ENCODE assay signal across 8 mouse cellular contexts in genomic region chr5:41762947-41763730, GRCm38 (mm10). TPM values are rescaled to one million over a fixed set of nuclear protein-coding genes. Genes with fewer than 3 reads are reported as not detected.
A peak's percentile ranks its signal among the peaks of the same experiment; 100 is the strongest.
DNase-seq lines count a peak whose midpoint lies in the region; ATAC-seq lines count a peak whose summit lies in the region.

No protein-coding gene starts in this region.

- peak overlapping the region; percentile 61 for H3K4me2 ChIP-seq in heart, embryonic 16.5 days (ENCODE audit: low read depth, low read length)
- peak overlapping the region; percentile 62 for H3K4me2 ChIP-seq in forebrain, embryonic 13.5 days
- H3K4me2 ChIP-seq in midbrain, embryonic 12.5 days (replicated peaks), result peak overlapping the region; percentile 64

- H3K4me1 ChIP-seq in heart, embryonic 16.5 days (ENCODE audit: control insufficient read depth, insufficient read depth, low read length), result peaks cover 18% of the 10 kb centered on the region
- H3K4me1 ChIP-seq in forebrain, embryonic 13.5 days, result peaks cover 37% of the 10 kb centered on the region
- H3K4me1 ChIP-seq in midbrain, embryonic 12.5 days, result peaks cover 40% of the 10 kb centered on the region

- H3K27me3 ChIP-seq in heart, embryonic 16.5 days (ENCODE audit: control insufficient read depth, insufficient read depth, low read length), result peaks cover 87% of the 10 kb centered on the region
- H3K27me3 ChIP-seq in forebrain, embryonic 13.5 days, result peaks cover 96% of the 10 kb centered on the region
- peaks cover 94% of the 10 kb centered on the region for H3K27me3 ChIP-seq in midbrain, embryonic 12.5 days

- H3K9ac ChIP-seq in heart, embryonic 16.5 days (ENCODE audit: low read length), result no peak overlapping the region
- H3K9ac ChIP-seq in forebrain, embryonic 13.5 days, result no peak overlapping the region
- no peak overlapping the region for H3K9ac ChIP-seq in midbrain, embryonic 12.5 days (replicated peaks)

- no peak for DNase-seq in heart, adult 18-20 months
- peak; percentile 49 for DNase-seq in R1 (ENCODE audit: low read depth, low spot score)
- no peak for DNase-seq in frontal cortex, postnatal 14 days (ENCODE audit: low spot score in 2 of 2)
- no peak for DNase-seq in cerebellum, postnatal 4 days (ENCODE audit: low spot score in 2 of 2)
- DNase-seq in ovary, postnatal 14 days (ENCODE audit: low spot score), result no peak

- peak overlapping the region; percentile 43 for H3K4me3 ChIP-seq in heart, embryonic 16.5 days (ENCODE audit: low read length)
- peak overlapping the region; percentile 37 for H3K4me3 ChIP-seq in forebrain, embryonic 13.5 days
- peak overlapping the region; percentile 40 for H3K4me3 ChIP-seq in midbrain, embryonic 12.5 days

- no peaks in the 10 kb centered on the region for H3K9me3 ChIP-seq in heart, embryonic 16.5 days (replicated peaks; ENCODE audit: control insufficient read depth, low read length)
- H3K9me3 ChIP-seq in forebrain, embryonic 13.5 days (replicated peaks), result no peaks in the 10 kb centered on the region
- H3K9me3 ChIP-seq in midbrain, embryonic 12.5 days, result no peaks in the 10 kb centered on the region

- no peaks in the 10 kb centered on the region for H3K36me3 ChIP-seq in heart, embryonic 16.5 days (ENCODE audit: control insufficient read depth, insufficient read depth)
- no peaks in the 10 kb centered on the region for H3K36me3 ChIP-seq in forebrain, embryonic 13.5 days (ENCODE audit: poor library complexity, severe bottlenecking)
- no peaks in the 10 kb centered on the region for H3K36me3 ChIP-seq in midbrain, embryonic 12.5 days

- no peak for ATAC-seq in heart, embryonic 16.5 days (replicated peaks; ENCODE audit: extremely low read depth, insufficient read depth, low FRiP score)
- ATAC-seq in forebrain, embryonic 13.5 days, result peak; percentile 13; the same call in 1 of the 2 replicates
- ATAC-seq in midbrain, embryonic 12.5 days (ENCODE audit: low FRiP score, low read depth), result peak; percentile 24

- H3K27ac ChIP-seq in heart, embryonic 16.5 days (ENCODE audit: low read length), result no peak overlapping the region
- H3K27ac ChIP-seq in forebrain, embryonic 13.5 days, result no peak overlapping the region
- no peak overlapping the region for H3K27ac ChIP-seq in midbrain, embryonic 12.5 days (replicated peaks)

- 2% methylated on average over 41 of the region's 41 CpGs for WGBS in heart, embryonic 16.5 days
- 1% methylated on average over 34 of the region's 41 CpGs for WGBS in forebrain, embryonic 13.5 days
- WGBS in midbrain, embryonic 12.5 days, result under 1% methylated on average over 40 of the region's 41 CpGs

RNA-seq across cellular contexts. Expression of gene Nkx3-2, which starts 1.2 kb away (rescaled TPM):
- polyA plus RNA-seq in heart, embryonic 16.5 days (2015; fragmentation: Nextera tagmentation; extraction: Ambion mirVana), result not detected in 2 replicates
- not detected for total RNA-seq in heart, adult 18-20 months (2021)
- not detected in 2 replicates for polyA plus RNA-seq in forebrain, embryonic 13.5 days (2015; fragmentation: Nextera tagmentation; extraction: Ambion mirVana)
- polyA plus RNA-seq in midbrain, embryonic 12.5 days (2016; fragmentation: Nextera tagmentation; extraction: Ambion mirVana), result 0.31 TPM in 1 of 2 replicates, not detected in the other

RNA-seq across cellular contexts. Expression of gene Rab28, which starts 55.2 kb away (rescaled TPM):
- polyA plus RNA-seq in heart, embryonic 16.5 days (2015; fragmentation: Nextera tagmentation; extraction: Ambion mirVana), result 45.8 and 48.4 TPM in 2 replicates
- total RNA-seq in heart, adult 18-20 months (2021), result 100 to 1,000 TPM in 1 of 2 experiments, 10 to 100 TPM in 1; 96.6 to 108 TPM
- 84.4 and 85.7 TPM in 2 replicates for polyA plus RNA-seq in forebrain, embryonic 13.5 days (2015; fragmentation: Nextera tagmentation; extraction: Ambion mirVana)
- polyA plus RNA-seq in midbrain, embryonic 12.5 days (2016; fragmentation: Nextera tagmentation; extraction: Ambion mirVana), result 88.9 and 94.4 TPM in 2 replicates
